Mouse (Mus musculus) forebrain, embryonic 10.5 days (tissue): ENCODE measurements at regions not wholly inside any gene's neighbourhood (a gene's known extent, or its start where the extent isn't known, plus 50 kb on each side); places are given as distances from the start of the nearest gene placed in this dataset.

ENCODE experiments used
- DNase-seq: peaks from one replicate; pipeline ENCODE4 v3.0.0-alpha.2; 2017; ENCODE audit warnings: low spot score; ENCODE audit errors: extremely low spot score
- H3K27ac ChIP-seq: fragments of 300-500 bp; sonication (generic); 2 replicates; pipeline ENCODE4 v1.5.1; 2016; ENCODE audit warnings: mild to moderate bottlenecking
- H3K27me3 ChIP-seq: fragments of 300-500 bp; sonication (generic); 2 replicates; pipeline ENCODE4 v1.6.1; 2016; ENCODE audit warnings: mild to moderate bottlenecking; ENCODE audit not compliant: poor library complexity, severe bottlenecking
- H3K36me3 ChIP-seq: fragments of 300-500 bp; sonication (generic); replicated peaks from 2 replicates; pipeline ENCODE4 v1.6.1; 2016; ENCODE audit warnings: mild to moderate bottlenecking, moderate library complexity
- H3K4me1 ChIP-seq: fragments of 300-500 bp; sonication (generic); 2 replicates; pipeline ENCODE4 v1.6.1; 2016
- H3K4me3 ChIP-seq: fragments of 300-500 bp; sonication (generic); 2 replicates; pipeline ENCODE4 v1.5.1; 2016; ENCODE audit warnings: mild to moderate bottlenecking, moderate library complexity
- H3K9me3 ChIP-seq: fragments of 300-500 bp; sonication (generic); 2 replicates; pipeline ENCODE4 v1.6.1; 2016; ENCODE audit warnings: mild to moderate bottlenecking, moderate library complexity
- WGBS: fragments of 180-500 bp; shearing (Covaris S2); methylation state at CpG from one replicate; pipeline ENCODE4 v1.1.7; 2016; 5-methylcytosine and 5-hydroxymethylcytosine counted together

DNA sequence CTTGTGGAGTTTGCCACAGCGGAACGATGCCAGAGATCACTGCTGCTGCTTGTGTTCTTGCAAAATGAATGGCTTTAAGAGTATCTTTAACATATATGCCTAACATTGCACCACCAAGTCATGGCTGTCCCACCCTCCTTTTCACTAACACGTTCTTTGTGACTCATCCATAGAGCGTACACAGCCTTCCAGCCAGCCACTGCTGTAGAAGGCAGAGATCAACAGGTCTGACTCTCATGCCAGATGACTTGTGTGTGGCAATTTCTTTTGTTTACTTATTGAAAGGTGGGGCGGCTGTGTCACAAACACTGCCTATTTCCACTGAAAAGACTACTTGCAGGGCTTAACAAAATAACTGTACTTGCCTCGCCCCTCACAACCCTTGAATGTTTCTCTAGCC, 239.5 kb upstream of the Rgma start:
- WGBS, result 82% methylated on average over 6 of the region's 6 CpGs
- no peak overlapping the region for H3K4me3 ChIP-seq
- H3K9me3 ChIP-seq, result no peaks in the 10 kb centered on the region
- H3K27ac ChIP-seq, result no peak overlapping the region
- peaks cover 56% of the 10 kb centered on the region for H3K4me1 ChIP-seq
- H3K27me3 ChIP-seq, result peaks cover 42% of the 10 kb centered on the region
- H3K36me3 ChIP-seq, result no peaks in the 10 kb centered on the region
- DNase-seq, result no peak

DNA sequence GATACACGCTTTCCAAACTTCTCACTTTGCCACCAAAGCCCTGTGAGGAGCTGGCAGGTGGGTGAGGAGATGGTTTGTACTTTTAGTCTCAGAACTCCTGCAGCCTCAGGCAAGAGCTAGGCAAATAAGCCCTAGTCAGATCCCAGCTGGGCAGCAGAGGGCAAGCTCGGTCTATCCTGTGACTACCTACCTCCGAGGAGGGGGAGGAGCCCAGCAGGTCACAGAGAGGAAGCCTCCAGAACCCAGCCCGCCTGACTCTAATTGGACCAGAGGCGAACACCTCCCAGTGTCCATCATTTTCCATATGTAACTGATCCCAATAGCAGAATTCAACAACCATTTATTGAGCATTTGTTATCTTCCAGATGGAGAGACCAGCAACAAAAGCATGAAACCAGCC, 237.0 kb upstream of the Rgma start:
- no peaks in the 10 kb centered on the region for H3K36me3 ChIP-seq
- peaks cover 77% of the 10 kb centered on the region for H3K4me1 ChIP-seq
- H3K9me3 ChIP-seq, result no peaks in the 10 kb centered on the region
- H3K27ac ChIP-seq, result peak overlapping the region; percentile 70
- H3K4me3 ChIP-seq, result no peak overlapping the region
- DNase-seq, result peak; percentile 52
- 10% methylated on average over 5 of the region's 5 CpGs for whole genome bisulfite sequencing
- H3K27me3 ChIP-seq, result peaks cover 52% of the 10 kb centered on the region

GRCm38 (mm10) chr7:73138861-73139493, 236.3 kb upstream of the Rgma start:
- H3K27ac ChIP-seq, result peak overlapping the region; percentile 81
- peak; percentile 71 for DNase-seq
- peak overlapping the region; percentile 36 for H3K4me3 ChIP-seq
- H3K36me3 ChIP-seq, result no peaks in the 10 kb centered on the region
- WGBS, result 6% methylated on average over 8 of the region's 8 CpGs
- H3K9me3 ChIP-seq, result no peaks in the 10 kb centered on the region
- peaks cover 83% of the 10 kb centered on the region for H3K4me1 ChIP-seq
- H3K27me3 ChIP-seq, result peaks cover 59% of the 10 kb centered on the region

- H3K9me3 ChIP-seq, result no peaks in the 10 kb centered on the region
- H3K27ac ChIP-seq, result peak overlapping the region; percentile 81
- no peak for DNase-seq
- H3K36me3 ChIP-seq, result no peaks in the 10 kb centered on the region
- H3K4me3 ChIP-seq, result peak overlapping the region; percentile 36
- H3K4me1 ChIP-seq, result peaks cover 92% of the 10 kb centered on the region
- H3K27me3 ChIP-seq, result peaks cover 67% of the 10 kb centered on the region
- 16% methylated on average over 6 of the region's 6 CpGs for WGBS
Measured at GRCm38 (mm10) chr7:73139901-73140300, 235.4 kb upstream of the Rgma start.

DNA sequence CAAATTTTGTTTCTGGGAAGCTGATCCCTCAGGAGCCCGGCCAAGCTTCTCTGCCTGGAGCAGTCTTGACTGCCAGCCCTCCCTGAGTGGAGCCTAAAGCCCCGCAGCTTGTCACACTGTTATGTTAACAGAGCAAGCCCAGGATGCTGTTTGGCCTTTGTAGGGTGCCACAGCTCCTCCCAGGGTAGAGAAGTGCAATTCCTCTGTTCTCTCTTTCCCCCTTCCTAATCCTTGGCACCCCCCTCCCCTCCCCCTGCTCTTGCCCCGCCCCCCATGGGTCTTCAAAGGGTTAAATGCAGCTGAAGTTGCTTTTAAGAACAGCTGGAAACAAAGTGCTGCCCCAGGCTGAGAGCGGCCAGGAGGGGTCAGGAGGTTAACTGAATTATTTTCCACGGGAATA, 234.1 kb upstream of the Rgma start:
- H3K27ac ChIP-seq, result peak overlapping the region; percentile 81
- peak; percentile 85 for DNase-seq
- no peaks in the 10 kb centered on the region for H3K9me3 ChIP-seq
- H3K36me3 ChIP-seq, result no peaks in the 10 kb centered on the region
- peaks cover 72% of the 10 kb centered on the region for H3K27me3 ChIP-seq
- H3K4me3 ChIP-seq, result no peak overlapping the region; the same call in 1 of the 2 replicates
- peaks cover 93% of the 10 kb centered on the region for H3K4me1 ChIP-seq
- 0% methylated on average over 5 of the region's 5 CpGs for WGBS

DNA sequence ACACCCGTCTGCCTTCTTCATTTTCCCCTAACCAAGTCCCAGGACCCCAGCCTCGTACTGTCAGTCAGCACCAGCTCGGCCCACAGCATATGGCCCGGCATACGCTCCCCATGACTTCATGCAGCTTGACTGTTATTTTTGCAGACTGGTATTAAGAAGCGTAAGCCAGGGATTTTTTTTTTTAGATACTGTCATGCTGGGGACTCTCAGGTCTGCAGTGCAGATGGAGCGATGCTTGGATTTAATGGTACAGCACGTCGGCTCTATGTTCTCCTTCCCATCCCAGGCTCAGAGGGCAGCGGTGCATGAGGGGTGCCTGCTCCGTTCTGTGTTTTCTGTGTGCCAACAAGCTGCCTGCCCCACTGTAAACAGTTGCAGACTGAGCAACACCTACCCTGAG, 231.4 kb upstream of the Rgma start:
- WGBS, result 86% methylated on average over 11 of the region's 11 CpGs
- no peak for DNase-seq
- H3K4me3 ChIP-seq, result no peak overlapping the region

GRCm38 (mm10) chr7:73144846-73145245, 230.5 kb upstream of the Rgma start:
- Histone ChIP-seq H3K36me3 (no peaks in the 10 kb centered on the region), H3K27ac (peak overlapping the region; percentile 60)
- 36% methylated on average over 4 of the region's 4 CpGs for WGBS

More for the DNA sequence above, 231.4 kb upstream of the Rgma start:
- no peaks in the 10 kb centered on the region for H3K9me3 ChIP-seq
- peak overlapping the region; percentile 60 for H3K27ac ChIP-seq
- no peaks in the 10 kb centered on the region for H3K36me3 ChIP-seq
- peaks cover 66% of the 10 kb centered on the region for H3K27me3 ChIP-seq
- peaks cover 77% of the 10 kb centered on the region for H3K4me1 ChIP-seq

DNA sequence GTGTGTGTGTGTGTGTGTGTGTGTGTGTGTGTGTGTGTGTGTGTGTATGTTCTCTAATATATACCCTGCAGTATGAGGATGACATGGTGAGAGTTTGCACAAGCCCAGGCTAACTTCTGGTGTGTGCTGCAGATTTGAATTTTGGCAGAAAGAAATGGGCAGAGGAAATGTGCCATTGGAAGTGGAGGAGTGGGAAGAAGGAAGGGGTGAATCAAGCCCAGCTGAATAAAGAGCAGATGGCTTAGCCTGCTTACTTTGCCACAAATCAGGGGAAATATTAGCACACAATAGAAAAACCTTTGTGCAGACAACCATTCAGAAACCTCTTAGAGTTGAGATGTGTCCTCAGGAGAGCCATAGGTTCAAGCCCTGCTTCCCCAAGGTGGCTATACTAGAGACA, 228.1 kb upstream of the Rgma start:
- Histone ChIP-seq H3K4me3 (no peak overlapping the region), H3K9me3 (no peaks in the 10 kb centered on the region), H3K27ac (no peak overlapping the region), H3K27me3 (peaks cover 65% of the 10 kb centered on the region), H3K4me1 (peaks cover 76% of the 10 kb centered on the region), H3K36me3 (no peaks in the 10 kb centered on the region)
- no peak for DNase-seq

More at GRCm38 (mm10) chr7:73144846-73145245, 230.5 kb upstream of the Rgma start:
- Histone ChIP-seq H3K27me3 (peaks cover 65% of the 10 kb centered on the region), H3K9me3 (no peaks in the 10 kb centered on the region), H3K4me3 (no peak overlapping the region), H3K4me1 (peaks cover 77% of the 10 kb centered on the region)
- DNase-seq, result no peak

DNA sequence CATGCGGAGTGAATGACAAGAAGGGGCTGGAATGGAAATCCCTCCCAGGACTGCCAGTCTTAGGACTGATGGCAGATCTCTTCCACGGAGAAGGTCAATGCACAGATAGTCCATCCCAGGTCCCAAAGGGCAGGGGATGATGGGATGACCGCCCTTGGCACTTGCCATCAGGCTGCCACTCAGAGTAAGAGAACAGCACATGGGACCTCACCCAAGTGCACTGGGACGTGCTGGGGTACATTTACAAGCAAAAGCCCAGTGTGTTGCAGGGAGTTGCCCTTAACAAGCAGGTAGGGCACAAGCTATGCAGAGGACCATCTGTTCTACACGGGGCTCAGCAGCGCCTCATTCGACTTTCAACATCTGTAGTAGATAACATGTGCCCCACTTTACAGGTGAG, 224.9 kb upstream of the Rgma start:
- peaks cover 68% of the 10 kb centered on the region for H3K4me1 ChIP-seq
- WGBS, result 73% methylated on average over 7 of the region's 7 CpGs
- H3K27ac ChIP-seq, result peak overlapping the region; percentile 78
- H3K9me3 ChIP-seq, result no peaks in the 10 kb centered on the region
- no peak for DNase-seq
- no peak overlapping the region for H3K4me3 ChIP-seq
- no peaks in the 10 kb centered on the region for H3K36me3 ChIP-seq
- H3K27me3 ChIP-seq, result peaks cover 35% of the 10 kb centered on the region

DNA sequence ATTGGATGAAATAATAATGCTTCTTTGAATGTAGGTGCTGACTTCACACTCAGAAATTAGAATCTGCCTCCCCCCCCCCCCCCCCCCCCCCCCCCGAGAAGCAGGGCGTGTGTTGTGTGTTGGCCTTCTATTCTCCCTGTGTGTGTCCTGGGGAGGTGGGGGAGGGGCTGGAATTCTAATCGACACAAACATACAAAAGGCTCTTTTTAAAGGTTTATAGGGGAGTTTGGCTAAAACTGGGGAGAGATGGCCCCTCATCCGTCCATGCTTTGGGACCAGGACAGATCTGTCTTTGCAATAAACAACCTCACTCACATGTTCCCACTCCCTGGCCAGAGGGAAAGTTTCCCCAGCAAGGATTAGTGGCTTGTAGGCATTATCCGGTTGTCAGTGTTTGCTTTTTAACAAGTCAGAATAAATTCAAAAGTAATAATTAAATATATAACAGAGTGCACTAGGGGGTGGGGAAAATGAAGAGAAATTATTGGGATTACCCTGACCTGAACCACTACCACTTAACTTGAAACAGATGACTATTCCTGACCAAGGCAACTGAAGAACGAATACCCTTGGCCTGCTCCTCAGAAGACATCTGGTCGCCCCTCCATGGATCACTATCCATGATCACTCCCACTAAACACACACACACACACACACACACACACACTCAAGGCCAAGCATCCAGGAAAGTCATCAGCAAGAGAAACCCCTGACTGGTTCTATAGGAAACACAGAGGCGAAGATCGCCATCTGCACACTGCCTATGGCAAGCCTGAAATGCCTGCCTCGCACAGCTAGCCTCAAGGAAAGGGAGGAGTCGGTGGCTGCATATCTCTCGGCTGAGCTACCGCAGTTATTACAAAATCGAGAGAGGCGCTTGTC, 223.5 kb upstream of the Rgma start:
- Histone ChIP-seq H3K4me1 (peaks cover 61% of the 10 kb centered on the region), H3K36me3 (no peaks in the 10 kb centered on the region), H3K27ac (peak overlapping the region; percentile 78), H3K4me3 (peak overlapping the region; percentile 14), H3K9me3 (no peaks in the 10 kb centered on the region), H3K27me3 (peaks cover 26% of the 10 kb centered on the region)
- WGBS, result 25% methylated on average over 13 of the region's 15 CpGs
- peak; percentile 51 for DNase-seq

- Histone ChIP-seq H3K4me1 (peaks cover 60% of the 10 kb centered on the region), H3K27me3 (peaks cover 15% of the 10 kb centered on the region), H3K36me3 (no peaks in the 10 kb centered on the region), H3K4me3 (no peak overlapping the region), H3K27ac (peak overlapping the region; percentile 67; the same call in 1 of the 2 replicates), H3K9me3 (no peaks in the 10 kb centered on the region)
- WGBS, result 92% methylated on average over 1 of the region's 1 CpGs
- no peak for DNase-seq
Measured at GRCm38 (mm10) chr7:73153668-73154067, 221.6 kb upstream of the Rgma start.

DNA sequence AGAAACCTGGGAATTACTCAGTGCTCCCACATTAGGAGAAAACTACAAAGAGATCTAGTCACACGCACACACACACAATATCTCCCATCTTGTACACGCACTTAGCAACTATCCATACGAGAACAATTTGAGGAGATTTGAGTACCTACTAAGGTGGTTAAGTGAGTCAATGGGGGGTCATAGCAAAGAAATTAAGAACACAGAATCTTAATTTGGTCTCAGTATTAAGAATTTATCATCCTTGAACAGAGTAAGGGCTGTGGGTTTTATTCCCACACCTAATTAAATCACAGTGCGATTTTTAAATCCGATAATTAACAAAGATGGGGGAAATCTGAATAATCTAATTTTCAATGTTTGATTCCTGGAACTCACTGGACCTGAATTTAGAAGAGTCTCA, 216.5 kb upstream of the Rgma start:
- Histone ChIP-seq H3K27me3 (no peaks in the 10 kb centered on the region; the same call in 1 of the 2 replicates), H3K27ac (no peak overlapping the region), H3K4me1 (peaks cover 27% of the 10 kb centered on the region), H3K36me3 (no peaks in the 10 kb centered on the region), H3K9me3 (no peaks in the 10 kb centered on the region), H3K4me3 (no peak overlapping the region)
- 93% methylated on average over 5 of the region's 5 CpGs for WGBS
- DNase-seq, result no peak

DNA sequence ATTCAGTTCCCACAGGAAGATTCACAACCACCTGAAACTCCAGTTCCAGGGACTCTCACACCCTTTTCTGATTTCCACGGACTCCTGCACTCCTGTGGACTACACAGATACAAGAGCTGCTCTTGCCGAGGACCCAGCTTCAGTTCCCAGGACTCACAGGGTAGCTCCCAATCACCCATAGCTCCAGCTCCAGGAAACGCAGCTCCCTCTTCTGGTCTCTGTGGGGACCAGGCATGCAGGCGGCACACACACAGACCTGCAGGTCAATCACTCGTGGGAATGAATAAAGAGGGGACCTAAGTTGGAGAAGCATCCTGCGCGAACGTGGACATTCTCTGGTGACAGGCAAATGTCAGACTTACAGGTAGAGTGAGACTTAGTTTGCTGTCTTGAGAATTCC, 214.3 kb upstream of the Rgma start:
- peaks cover 1% of the 10 kb centered on the region; the same call in 1 of the 2 replicates for H3K9me3 ChIP-seq
- 0 out of 2 replicates have a peak overlapping the region, but pooled peaks have one; percentile 9 for H3K27ac ChIP-seq
- peaks cover 28% of the 10 kb centered on the region for H3K4me1 ChIP-seq
- no peak for DNase-seq
- H3K4me3 ChIP-seq, result no peak overlapping the region
- H3K36me3 ChIP-seq, result no peaks in the 10 kb centered on the region
- WGBS, result 89% methylated on average over 8 of the region's 8 CpGs
- no peaks in the 10 kb centered on the region; the same call in 1 of the 2 replicates for H3K27me3 ChIP-seq
